25 mouse cellular contexts compared by ENCODE assay signal in the genomic region with DNA sequence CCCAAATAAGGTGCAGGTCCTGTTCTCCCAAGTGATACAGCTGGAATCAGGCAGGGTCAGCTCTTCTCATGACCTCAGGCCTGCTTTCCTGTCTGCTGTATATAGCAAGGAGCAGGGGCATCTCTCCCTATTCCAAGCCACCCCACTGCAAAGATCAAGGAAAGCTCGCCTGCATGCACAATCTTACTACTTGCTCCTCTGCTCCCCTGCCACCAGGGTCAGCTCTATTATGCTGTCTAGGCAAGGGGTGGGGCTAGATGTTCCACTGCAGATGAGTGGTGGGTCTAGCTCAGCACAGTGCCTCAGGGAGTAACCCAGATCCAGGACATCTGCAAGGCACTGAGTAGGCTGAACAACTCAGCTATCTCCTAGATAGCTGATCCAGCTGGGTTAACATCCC.
DNase-seq lines count a peak whose midpoint lies in the region; ATAC-seq and TF ChIP-seq lines count a peak whose summit lies in the region.
"Had no signal": no experiment of that assay in that cellular context is flagged by ENCODE, and none has a peak within 500 bp of the region (broad histone marks: within the 10 kb centered on the region; RNA-seq: fewer than 3 reads in every experiment).

No protein-coding gene starts in this region.

- H3K27me3 ChIP-seq in hindbrain, embryonic 11.5 days (ENCODE audit: control insufficient read depth, insufficient read depth, low read length): no peaks in the 10 kb centered on the region
- no peaks in the 10 kb centered on the region for H3K27me3 ChIP-seq in hindbrain, embryonic 13.5 days
- H3K27me3 ChIP-seq in midbrain, embryonic 12.5 days: no peaks in the 10 kb centered on the region
- no peaks in the 10 kb centered on the region for H3K27me3 ChIP-seq in midbrain, embryonic 13.5 days
- no peaks in the 10 kb centered on the region for H3K27me3 ChIP-seq in stomach, embryonic 14.5 days (ENCODE audit: control insufficient read depth, insufficient read depth, low read length)
- no peaks in the 10 kb centered on the region for H3K27me3 ChIP-seq in stomach, postnatal 0 days (ENCODE audit: control insufficient read depth, insufficient read depth, low read length)
- H3K27me3 ChIP-seq: embryonic facial prominence, embryonic 13.5 days; forebrain, embryonic 13.5 days; heart, embryonic 12.5 days; heart, embryonic 15.5 days; hindbrain, embryonic 15.5 days had no signal

- DNase-seq in hindbrain, embryonic 11.5 days (ENCODE audit: low spot score): no peak
- no peak for DNase-seq in stomach, postnatal 0 days (ENCODE audit: low spot score)
- DNase-seq: adrenal gland, adult 2 months; adrenal gland, postnatal 14 days; cerebellum, adult 11 months; cerebellum, adult 2 months; cerebellum, adult 9-11 months; cerebellum, postnatal 25 days; gastrocnemius, postnatal 10 days; gastrocnemius, postnatal 36 days; heart, postnatal 10 days; heart, postnatal 36 days had no signal

- H3K9me3 ChIP-seq in hindbrain, embryonic 11.5 days (ENCODE audit: control insufficient read depth, low read length): no peaks in the 10 kb centered on the region
- H3K9me3 ChIP-seq in hindbrain, embryonic 13.5 days: no peaks in the 10 kb centered on the region
- no peaks in the 10 kb centered on the region for H3K9me3 ChIP-seq in midbrain, embryonic 12.5 days
- H3K9me3 ChIP-seq in midbrain, embryonic 13.5 days: no peaks in the 10 kb centered on the region
- H3K9me3 ChIP-seq in stomach, embryonic 14.5 days (ENCODE audit: control insufficient read depth, low read depth, low read length): no peaks in the 10 kb centered on the region
- H3K9me3 ChIP-seq in stomach, postnatal 0 days (ENCODE audit: control insufficient read depth, low read length): no peaks in the 10 kb centered on the region
- H3K9me3 ChIP-seq: embryonic facial prominence, embryonic 13.5 days; forebrain, embryonic 10.5 days; forebrain, embryonic 13.5 days; heart, embryonic 12.5 days; heart, embryonic 15.5 days; hindbrain, embryonic 10.5 days; hindbrain, embryonic 15.5 days had no signal

- H3K9ac ChIP-seq in hindbrain, embryonic 11.5 days (ENCODE audit: low read depth, low read length): no peak overlapping the region
- H3K9ac ChIP-seq in hindbrain, embryonic 13.5 days: no peak overlapping the region
- no peak overlapping the region for H3K9ac ChIP-seq in midbrain, embryonic 12.5 days (replicated peaks)
- no peak overlapping the region for H3K9ac ChIP-seq in midbrain, embryonic 13.5 days (replicated peaks)
- H3K9ac ChIP-seq in stomach, embryonic 14.5 days (replicated peaks; ENCODE audit: low read depth, low read length): no peak overlapping the region
- H3K9ac ChIP-seq in stomach, postnatal 0 days (ENCODE audit: low read length): no peak overlapping the region
- H3K9ac ChIP-seq: embryonic facial prominence, embryonic 13.5 days; forebrain, embryonic 13.5 days; heart, embryonic 12.5 days; heart, embryonic 15.5 days; hindbrain, embryonic 15.5 days had no signal

- H3K4me1 ChIP-seq in hindbrain, embryonic 11.5 days (replicated peaks; ENCODE audit: control insufficient read depth, insufficient read depth, low read length): no peaks in the 10 kb centered on the region
- no peaks in the 10 kb centered on the region for H3K4me1 ChIP-seq in hindbrain, embryonic 13.5 days (replicated peaks)
- no peaks in the 10 kb centered on the region for H3K4me1 ChIP-seq in midbrain, embryonic 12.5 days
- H3K4me1 ChIP-seq in midbrain, embryonic 13.5 days (replicated peaks): no peaks in the 10 kb centered on the region
- no peaks in the 10 kb centered on the region for H3K4me1 ChIP-seq in stomach, embryonic 14.5 days (ENCODE audit: control insufficient read depth, insufficient read depth, low read length)
- no peaks in the 10 kb centered on the region for H3K4me1 ChIP-seq in stomach, postnatal 0 days (replicated peaks; ENCODE audit: control insufficient read depth, insufficient read depth)
- H3K4me1 ChIP-seq: embryonic facial prominence, embryonic 13.5 days; forebrain, embryonic 10.5 days; forebrain, embryonic 13.5 days; heart, embryonic 12.5 days; heart, embryonic 15.5 days; hindbrain, embryonic 10.5 days; hindbrain, embryonic 15.5 days had no signal

- no peak for TF ChIP-seq CTCF in stomach, postnatal 0 days (IDR thresholded peaks at IDR 0.05; ENCODE audit: low read depth)

- no peak overlapping the region for H3K4me2 ChIP-seq in hindbrain, embryonic 11.5 days (replicated peaks; ENCODE audit: low read depth, low read length)
- H3K4me2 ChIP-seq in hindbrain, embryonic 13.5 days: no peak overlapping the region
- H3K4me2 ChIP-seq in midbrain, embryonic 12.5 days (replicated peaks): no peak overlapping the region
- H3K4me2 ChIP-seq in midbrain, embryonic 13.5 days (replicated peaks): no peak overlapping the region
- no peak overlapping the region for H3K4me2 ChIP-seq in stomach, embryonic 14.5 days (replicated peaks; ENCODE audit: low read depth, low read length)
- no peak overlapping the region for H3K4me2 ChIP-seq in stomach, postnatal 0 days (replicated peaks; ENCODE audit: low read depth)
- H3K4me2 ChIP-seq: embryonic facial prominence, embryonic 13.5 days; forebrain, embryonic 13.5 days; heart, embryonic 12.5 days; heart, embryonic 15.5 days; hindbrain, embryonic 15.5 days had no signal

- peak; percentile 45; the same call in 1 of the 2 replicates for ATAC-seq in hindbrain, embryonic 11.5 days (ENCODE audit: low FRiP score)
- no peak for ATAC-seq in hindbrain, embryonic 13.5 days (ENCODE audit: low FRiP score)
- peak; percentile 55; the same call in 1 of the 2 replicates for ATAC-seq in midbrain, embryonic 12.5 days (ENCODE audit: low FRiP score, low read depth)
- ATAC-seq in midbrain, embryonic 13.5 days: no peak; the same call in 1 of the 2 replicates
- ATAC-seq in stomach, embryonic 14.5 days (ENCODE audit: insufficient number of reproducible peaks, insufficient read depth, low FRiP score, low read depth): peak; percentile 10; the same call in 1 of the 2 replicates
- no peak for ATAC-seq in stomach, postnatal 0 days (ENCODE audit: low FRiP score, low TSS enrichment)
- ATAC-seq: CD4-positive, CD25-positive, alpha-beta regulatory T cell, adult 4 months; forebrain, embryonic 13.5 days; forebrain, embryonic 16.5 days had no signal

- 71% methylated on average over 1 of the region's 1 CpGs for WGBS in hindbrain, embryonic 11.5 days
- 65% methylated on average over 1 of the region's 1 CpGs for WGBS in hindbrain, embryonic 13.5 days
- 55% methylated on average over 1 of the region's 1 CpGs for WGBS in midbrain, embryonic 12.5 days
- 60% methylated on average over 1 of the region's 1 CpGs for WGBS in midbrain, embryonic 13.5 days
- 53% methylated on average over 1 of the region's 1 CpGs for WGBS in stomach, embryonic 14.5 days
- 52% methylated on average over 1 of the region's 1 CpGs for WGBS in stomach, postnatal 0 days

- no peak overlapping the region for H3K4me3 ChIP-seq in hindbrain, embryonic 11.5 days (ENCODE audit: low read depth, low read length)
- no peak overlapping the region for H3K4me3 ChIP-seq in hindbrain, embryonic 13.5 days
- no peak overlapping the region for H3K4me3 ChIP-seq in midbrain, embryonic 12.5 days
- no peak overlapping the region for H3K4me3 ChIP-seq in midbrain, embryonic 13.5 days (replicated peaks)
- no peak overlapping the region for H3K4me3 ChIP-seq in stomach, embryonic 14.5 days (ENCODE audit: low read depth, low read length)
- no peak overlapping the region for H3K4me3 ChIP-seq in stomach, postnatal 0 days (ENCODE audit: low read depth, low read length)
- H3K4me3 ChIP-seq: embryonic facial prominence, embryonic 13.5 days; forebrain, embryonic 10.5 days; forebrain, embryonic 13.5 days; heart, embryonic 12.5 days; heart, embryonic 15.5 days; hindbrain, embryonic 10.5 days; hindbrain, embryonic 15.5 days had no signal

- H3K27ac ChIP-seq in hindbrain, embryonic 11.5 days (ENCODE audit: low read depth, low read length): no peak overlapping the region
- H3K27ac ChIP-seq in hindbrain, embryonic 13.5 days: no peak overlapping the region
- H3K27ac ChIP-seq in midbrain, embryonic 12.5 days (replicated peaks): no peak overlapping the region
- H3K27ac ChIP-seq in midbrain, embryonic 13.5 days: no peak overlapping the region
- H3K27ac ChIP-seq in stomach, embryonic 14.5 days (ENCODE audit: low read length): no peak overlapping the region
- H3K27ac ChIP-seq in stomach, postnatal 0 days (replicated peaks): no peak overlapping the region
- H3K27ac ChIP-seq: embryonic facial prominence, embryonic 13.5 days; forebrain, embryonic 10.5 days; forebrain, embryonic 13.5 days; heart, embryonic 15.5 days; hindbrain, embryonic 10.5 days; hindbrain, embryonic 15.5 days had no signal

- no peak for TF ChIP-seq EP300 in stomach, postnatal 0 days (optimal IDR thresholded peaks at IDR 0.05)

- no peaks in the 10 kb centered on the region for H3K36me3 ChIP-seq in hindbrain, embryonic 11.5 days (ENCODE audit: control insufficient read depth, insufficient read depth, low read length)
- H3K36me3 ChIP-seq in hindbrain, embryonic 13.5 days: no peaks in the 10 kb centered on the region
- H3K36me3 ChIP-seq in midbrain, embryonic 12.5 days: no peaks in the 10 kb centered on the region
- H3K36me3 ChIP-seq in midbrain, embryonic 13.5 days: no peaks in the 10 kb centered on the region
- no peaks in the 10 kb centered on the region for H3K36me3 ChIP-seq in stomach, embryonic 14.5 days (ENCODE audit: control insufficient read depth, insufficient read depth, low read length)
- no peaks in the 10 kb centered on the region for H3K36me3 ChIP-seq in stomach, postnatal 0 days (ENCODE audit: control insufficient read depth, insufficient read depth, low read length)
- H3K36me3 ChIP-seq: embryonic facial prominence, embryonic 13.5 days; forebrain, embryonic 10.5 days; heart, embryonic 12.5 days; heart, embryonic 15.5 days; hindbrain, embryonic 10.5 days; hindbrain, embryonic 15.5 days had no signal

Comparison
In these comparisons a context has a peak if more than half of its experiments do, and no peak if none do; other contexts are left out.
1. ATAC-seq: peak in hindbrain, embryonic 11.5 days (single experiment), midbrain, embryonic 12.5 days (single experiment) and stomach, embryonic 14.5 days (single experiment); none in hindbrain, embryonic 13.5 days (single experiment), midbrain, embryonic 13.5 days (single experiment) and stomach, postnatal 0 days (single experiment).